Mouse (Mus musculus) olfactory bulb, adult 2 months (tissue): ENCODE results near the gene Tcl1b3. TPM values are rescaled to one million over a fixed set of nuclear protein-coding genes. Genes with fewer than 3 reads are reported as not detected.

Experiments used
- H3K27ac ChIP-seq: fragments of 200-500 bp; 2 replicates; pipeline ENCODE4 v1.5.1; 2012; ENCODE audit warnings: low read depth, low read length; ENCODE audit not compliant: insufficient read depth
- H3K4me1 ChIP-seq: fragments of 200-500 bp; 2 replicates; pipeline ENCODE4 v1.6.1; 2012; ENCODE audit warnings: low read length; ENCODE audit not compliant: control insufficient read depth, insufficient read depth
- H3K4me3 ChIP-seq: fragments of 200-500 bp; 2 replicates; pipeline ENCODE4 v1.5.1; 2012; ENCODE audit warnings: mild to moderate bottlenecking, low read depth, low read length, moderate library complexity; ENCODE audit not compliant: insufficient read depth
- CTCF ChIP-seq: fragments of 200-500 bp; IDR thresholded peaks from 2 replicates; pipeline ENCODE4 v1.5.1; 2012; ENCODE audit warnings: low read depth, mild to moderate bottlenecking, low read length, moderate library complexity; ENCODE audit not compliant: insufficient read depth
- POLR2A ChIP-seq: fragments of 200-500 bp; IDR thresholded peaks from 2 replicates; pipeline ENCODE4 v1.6.1; 2012; ENCODE audit warnings: mild to moderate bottlenecking, low read depth, low read length, moderate library complexity; ENCODE audit not compliant: insufficient read depth
- WGBS: fragments of 180-500 bp; shearing (Covaris S2); methylation state at CpG from one replicate; pipeline ENCODE4 v1.1.7; 2018; 5-methylcytosine and 5-hydroxymethylcytosine counted together
- polyA plus RNA-seq: library from polyadenylated mRNA; stranded (reverse); fragments of >200 nt; gene quantifications from 2 replicates; pipeline ENCODE4 v1.2.4, GENCODE M21; 2012; ENCODE audit warnings: low replicate concordance; ENCODE audit not compliant: missing spikeins, insufficient read depth, insufficient read length

Tcl1b3 gene
- polyA plus RNA-seq, 1 experiment = not detected

DNA sequence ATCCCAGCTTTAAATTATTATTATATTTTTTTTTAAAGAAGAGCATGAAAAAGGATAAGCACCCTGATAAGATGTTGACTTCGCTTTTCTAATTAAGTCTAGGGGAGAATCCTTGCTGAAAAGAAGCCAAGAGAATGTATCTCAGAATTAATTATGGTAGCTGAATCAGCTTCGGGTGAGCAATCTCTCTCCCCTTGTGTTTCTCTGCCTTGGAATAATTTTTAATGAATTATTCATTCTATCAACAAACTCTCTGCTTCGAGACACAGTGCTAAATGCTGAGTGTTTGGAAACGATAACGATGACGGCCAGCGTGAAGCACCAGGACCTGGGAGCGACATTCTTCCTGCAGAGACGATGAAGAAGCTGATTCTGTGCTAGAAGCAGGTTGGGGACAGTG lies 48.2 kb downstream of the Tcl1b3 start:
- 27% methylated on average over 9 of the region's 9 CpGs for WGBS
- peaks cover 6% of the 10 kb centered on the region; the same call in 1 of the 2 replicates for H3K4me1 ChIP-seq
- H3K4me3 ChIP-seq = no peak overlapping the region
- H3K27ac ChIP-seq = no peak overlapping the region
- TF ChIP-seq CTCF (no peak), POLR2A (no peak)

Other genes starting within 250 kb of the Tcl1b3 start
- not detected in 2 replicates for gene Syne3, start 181.2 kb upstream of the Tcl1b3 start, polyA plus RNA-seq
- gene Glrx5, start 158.4 kb upstream of the Tcl1b3 start, polyA plus RNA-seq = not detected in 2 replicates
- not detected in 2 replicates for gene Tcl1b2, start 45.0 kb upstream of the Tcl1b3 start, polyA plus RNA-seq
- gene Tcl1b1, start 31.4 kb upstream of the Tcl1b3 start, polyA plus RNA-seq = not detected in 2 replicates
- gene Tcl1b5, start 14.7 kb upstream of the Tcl1b3 start, polyA plus RNA-seq = not detected in 2 replicates
- gene Tcl1b4, start 10.9 kb downstream of the Tcl1b3 start, polyA plus RNA-seq = not detected in 2 replicates
- gene Tcl1, start 31.8 kb downstream of the Tcl1b3 start, polyA plus RNA-seq = not detected in 2 replicates
- gene Tunar, start 142.8 kb downstream of the Tcl1b3 start, polyA plus RNA-seq = not detected in 2 replicates